Mouse (Mus musculus): ENCODE results near the gene Pbdc1. TPM values are rescaled to one million over a fixed set of nuclear protein-coding genes. Genes with fewer than 3 reads are reported as not detected.
A peak's percentile ranks its signal among the peaks of the same experiment; 100 is the strongest.
"Not testable (repeated sequence)": the region's sequence is repeated elsewhere in the genome, so short reads cannot be mapped to it uniquely, and the experiment has no call there.

Pbdc1 gene
- polyA plus RNA-seq (2016; fragmentation: Nextera tagmentation; extraction: Ambion mirVana) = 77.0 and 81.7 TPM in 2 replicates

GRCm38 (mm10) chrX:105079615-105080092, at the start of gene Pbdc1:
Gene Pbdc1, plus strand, starts transcription at chrX:105079756.
- peak within 1 kb of the TSS; percentile 60 for H3K4me3 ChIP-seq
- peaks cover 30% of the 10 kb centered on the region for H3K36me3 ChIP-seq
- peaks cover 24% of the 10 kb centered on the region for H3K27me3 ChIP-seq (ENCODE audit: low read depth, poor library complexity, severe bottlenecking)
- H3K9me3 ChIP-seq (replicated peaks) = no peaks in the 10 kb centered on the region
- H3K27ac ChIP-seq (replicated peaks) = peak within 1 kb of the TSS; percentile 69
- WGBS = 3% methylated on average over 35 of the region's 35 CpGs
- DNase-seq (ENCODE audit: low spot score) = peak; percentile 89
- peaks cover 3% of the 10 kb centered on the region for H3K4me1 ChIP-seq

GRCm38 (mm10) chrX:105037666-105038065, 41.9 kb upstream of the Pbdc1 start:
- peaks cover 56% of the 10 kb centered on the region for H3K27me3 ChIP-seq (ENCODE audit: low read depth, poor library complexity, severe bottlenecking)
- DNase-seq (ENCODE audit: low spot score) = no peak
- no peak overlapping the region for H3K27ac ChIP-seq (replicated peaks)

DNA sequence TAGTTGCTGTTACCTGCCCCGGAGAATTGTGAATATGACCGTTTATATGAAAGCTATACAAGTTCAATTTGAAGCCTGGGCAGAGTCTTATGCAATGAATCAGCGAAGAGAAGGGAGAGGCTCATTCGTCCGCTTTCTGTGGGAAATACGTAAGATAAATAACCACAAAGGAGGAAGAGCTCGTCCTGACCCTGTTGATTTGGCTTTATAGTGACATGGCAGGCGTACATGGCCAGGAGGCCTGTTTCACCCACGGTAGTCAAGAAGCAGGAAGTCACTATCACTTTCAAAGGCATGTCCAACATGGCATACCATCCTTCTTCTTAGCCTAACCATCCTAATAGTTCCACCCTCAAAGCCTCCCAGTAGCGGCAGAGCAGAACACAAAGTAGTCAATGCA, 15.3 kb upstream of the Pbdc1 start:
- H3K36me3 ChIP-seq = peaks cover 91% of the 10 kb centered on the region
- WGBS = 91% methylated on average over 10 of the region's 10 CpGs
- H3K4me1 ChIP-seq = peaks cover 5% of the 10 kb centered on the region
- H3K9me3 ChIP-seq (replicated peaks) = no peaks in the 10 kb centered on the region
- H3K27me3 ChIP-seq (ENCODE audit: low read depth, poor library complexity, severe bottlenecking) = peaks cover 42% of the 10 kb centered on the region
- no peak overlapping the region for H3K27ac ChIP-seq (replicated peaks)
- H3K4me3 ChIP-seq = no peak overlapping the region
- no peak for DNase-seq (ENCODE audit: low spot score)

More at GRCm38 (mm10) chrX:105037666-105038065, 41.9 kb upstream of the Pbdc1 start:
- Histone ChIP-seq H3K4me1 (no peaks in the 10 kb centered on the region), H3K4me3 (no peak overlapping the region), H3K9me3 (replicated peaks) (no peaks in the 10 kb centered on the region), H3K36me3 (peaks cover 20% of the 10 kb centered on the region)
- WGBS = 88% methylated on average over 3 of the region's 3 CpGs

GRCm38 (mm10) chrX:105064801-105065200, 14.8 kb upstream of the Pbdc1 start:
- 91% methylated on average over 4 of the region's 4 CpGs for WGBS
- H3K4me3 ChIP-seq = no peak overlapping the region
- no peak for DNase-seq (ENCODE audit: low spot score)
- H3K36me3 ChIP-seq = peaks cover 86% of the 10 kb centered on the region
- H3K27me3 ChIP-seq (ENCODE audit: low read depth, poor library complexity, severe bottlenecking) = peaks cover 37% of the 10 kb centered on the region
- H3K4me1 ChIP-seq = peaks cover 6% of the 10 kb centered on the region
- no peak overlapping the region for H3K27ac ChIP-seq (replicated peaks)
- no peaks in the 10 kb centered on the region for H3K9me3 ChIP-seq (replicated peaks)

GRCm38 (mm10) chrX:105069671-105070503, 9.7 kb upstream of the Pbdc1 start:
- peaks cover 35% of the 10 kb centered on the region for H3K36me3 ChIP-seq
- under 1% methylated on average over 32 of the region's 32 CpGs for WGBS
- H3K27ac ChIP-seq (replicated peaks) = peak overlapping the region; percentile 84
- peak; percentile 81 for DNase-seq (ENCODE audit: low spot score)
- H3K4me3 ChIP-seq = peak overlapping the region; percentile 72
- no peaks in the 10 kb centered on the region for H3K9me3 ChIP-seq (replicated peaks)
- H3K4me1 ChIP-seq = peaks cover 6% of the 10 kb centered on the region
- H3K27me3 ChIP-seq (ENCODE audit: low read depth, poor library complexity, severe bottlenecking) = 0 out of 2 replicates have a peak, but pooled peaks cover 1% of the 10 kb centered on the region

DNA sequence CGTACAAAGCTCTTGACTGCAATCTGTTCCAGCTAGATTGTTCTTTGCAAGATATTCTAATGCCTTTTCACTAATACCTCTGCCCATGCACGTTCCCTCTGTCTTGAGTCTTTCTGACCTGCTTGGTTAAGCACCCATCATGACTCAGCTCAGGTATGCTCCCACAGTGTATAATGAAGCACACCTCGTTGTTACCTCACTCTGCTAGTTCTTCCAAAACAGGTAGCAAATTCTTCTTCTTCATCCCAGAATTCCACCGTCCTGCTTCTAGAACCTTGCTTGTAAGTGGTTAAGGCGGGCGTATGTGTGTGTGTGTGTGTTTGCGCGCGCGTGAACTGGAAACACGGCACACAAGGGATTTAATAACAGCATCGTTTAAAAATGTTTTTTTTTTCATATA, 405 bp upstream of the Pbdc1 start:
- DNase-seq (ENCODE audit: low spot score) = no peak
- peaks cover 19% of the 10 kb centered on the region for H3K27me3 ChIP-seq (ENCODE audit: low read depth, poor library complexity, severe bottlenecking)
- 4% methylated on average over 12 of the region's 12 CpGs for WGBS
- H3K9me3 ChIP-seq (replicated peaks) = no peaks in the 10 kb centered on the region
- H3K4me3 ChIP-seq = peak overlapping the region; percentile 60
- H3K4me1 ChIP-seq = peaks cover 3% of the 10 kb centered on the region
- H3K36me3 ChIP-seq = peaks cover 26% of the 10 kb centered on the region
- H3K27ac ChIP-seq (replicated peaks) = peak overlapping the region; percentile 52

DNA sequence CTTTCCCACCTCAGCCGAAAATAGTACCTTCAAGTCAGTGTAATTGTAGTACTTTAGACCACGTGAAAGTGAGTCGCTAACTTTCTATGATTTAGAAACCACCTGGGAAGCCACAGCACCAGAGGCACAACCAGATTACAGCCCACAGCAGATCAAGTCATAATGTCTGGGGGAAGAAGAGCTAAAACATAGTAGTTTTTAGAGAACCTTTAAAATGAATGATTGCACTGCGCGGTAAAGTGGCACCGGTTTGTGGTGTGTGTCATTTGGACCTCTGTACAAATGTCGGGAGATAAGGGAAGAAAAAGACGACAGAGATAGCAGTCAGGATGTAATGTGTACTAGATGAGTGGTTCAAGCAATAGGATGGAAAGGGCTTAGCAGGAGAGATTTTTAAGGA, 540 bp downstream of the Pbdc1 start:
- peaks cover 3% of the 10 kb centered on the region for H3K4me1 ChIP-seq
- peak overlapping the region; percentile 60 for H3K4me3 ChIP-seq
- no peaks in the 10 kb centered on the region for H3K9me3 ChIP-seq (replicated peaks)
- H3K27ac ChIP-seq (replicated peaks) = peak overlapping the region; percentile 69
- peaks cover 35% of the 10 kb centered on the region for H3K36me3 ChIP-seq
- 13% methylated on average over 8 of the region's 8 CpGs for WGBS
- no peak for DNase-seq (ENCODE audit: low spot score)
- H3K27me3 ChIP-seq (ENCODE audit: low read depth, poor library complexity, severe bottlenecking) = peaks cover 28% of the 10 kb centered on the region

GRCm38 (mm10) chrX:105083013-105083412, 3.5 kb downstream of the Pbdc1 start:
- 96% methylated on average over 7 of the region's 7 CpGs for WGBS
- not testable (repeated sequence) for H3K4me3 ChIP-seq; H3K27ac ChIP-seq (replicated peaks); H3K4me1 ChIP-seq; H3K9me3 ChIP-seq (replicated peaks); DNase-seq (ENCODE audit: low spot score)
- Histone ChIP-seq H3K36me3 (peaks cover 48% of the 10 kb centered on the region), H3K27me3 (ENCODE audit: low read depth, poor library complexity, severe bottlenecking) (peaks cover 56% of the 10 kb centered on the region)

GRCm38 (mm10) chrX:105104175-105104574, 24.6 kb downstream of the Pbdc1 start:
- H3K36me3 ChIP-seq = peaks cover 10% of the 10 kb centered on the region; the same call in 1 of the 2 replicates
- DNase-seq (ENCODE audit: low spot score) = no peak
- H3K9me3 ChIP-seq (replicated peaks) = no peaks in the 10 kb centered on the region
- H3K27me3 ChIP-seq (ENCODE audit: low read depth, poor library complexity, severe bottlenecking) = peaks cover 78% of the 10 kb centered on the region
- H3K4me3 ChIP-seq = no peak overlapping the region
- WGBS = 54% methylated on average over 5 of the region's 5 CpGs
- H3K4me1 ChIP-seq = no peaks in the 10 kb centered on the region
- no peak overlapping the region for H3K27ac ChIP-seq (replicated peaks)

DNA sequence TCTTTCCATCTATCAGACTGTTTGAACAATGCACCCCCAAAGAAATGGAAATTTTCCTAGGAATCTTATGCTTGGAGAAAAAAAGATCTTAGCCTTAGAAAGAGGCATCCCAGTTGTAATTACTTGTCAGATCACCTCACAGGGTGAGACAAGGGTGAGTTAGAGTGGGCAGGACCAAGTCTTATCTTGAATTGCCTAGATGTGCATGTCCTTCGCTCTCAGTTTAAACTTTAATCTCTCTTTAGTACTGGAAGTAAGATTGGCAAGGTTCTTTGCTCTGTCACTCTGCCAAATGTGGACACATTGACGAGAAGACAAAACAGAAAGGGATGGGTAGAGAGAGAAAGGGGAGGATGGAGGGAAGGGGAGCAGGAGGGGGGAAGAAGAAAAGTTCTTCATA, 35.4 kb downstream of the Pbdc1 start:
- H3K27me3 ChIP-seq (ENCODE audit: low read depth, poor library complexity, severe bottlenecking) = peaks cover 98% of the 10 kb centered on the region
- WGBS = 83% methylated on average over 2 of the region's 2 CpGs

GRCm38 (mm10) chrX:105120275-105121226, 41.0 kb downstream of the Pbdc1 start, which contains the start of gene Magee1:
Gene Magee1, plus strand, starts transcription at chrX:105120378.
- 12% methylated on average over 65 of the region's 65 CpGs for WGBS
- H3K36me3 ChIP-seq = peaks cover 5% of the 10 kb centered on the region; the same call in 1 of the 2 replicates
- no peaks in the 10 kb centered on the region for H3K9me3 ChIP-seq (replicated peaks)
- peak; percentile 66 for DNase-seq (ENCODE audit: low spot score)
- H3K4me1 ChIP-seq = peaks cover 6% of the 10 kb centered on the region
- peak within 1 kb of the TSS; percentile 77 for H3K27ac ChIP-seq (replicated peaks)
- peaks cover 100% of the 10 kb centered on the region for H3K27me3 ChIP-seq (ENCODE audit: low read depth, poor library complexity, severe bottlenecking)
- H3K4me3 ChIP-seq = peak within 1 kb of the TSS; percentile 65

More for the DNA sequence above, 35.4 kb downstream of the Pbdc1 start:
- H3K4me1 ChIP-seq = no peaks in the 10 kb centered on the region
- H3K4me3 ChIP-seq = no peak overlapping the region
- DNase-seq (ENCODE audit: low spot score) = no peak
- no peaks in the 10 kb centered on the region for H3K9me3 ChIP-seq (replicated peaks)
- H3K36me3 ChIP-seq = no peaks in the 10 kb centered on the region
- H3K27ac ChIP-seq (replicated peaks) = no peak overlapping the region

- Histone ChIP-seq H3K4me1 (peaks cover 6% of the 10 kb centered on the region), H3K9me3 (replicated peaks) (no peaks in the 10 kb centered on the region), H3K27me3 (ENCODE audit: low read depth, poor library complexity, severe bottlenecking) (peaks cover 100% of the 10 kb centered on the region), H3K36me3 (peaks cover 5% of the 10 kb centered on the region; the same call in 1 of the 2 replicates), H3K4me3 (peak overlapping the region; percentile 65), H3K27ac (replicated peaks) (peak overlapping the region; percentile 77; the same call in 1 of the 2 replicates)
- DNase-seq (ENCODE audit: low spot score) = peak; percentile 66
- 25% methylated on average over 38 of the region's 38 CpGs for WGBS
Observed at GRCm38 (mm10) chrX:105121227-105121865, 41.8 kb downstream of the Pbdc1 start.
